Mouse (Mus musculus) liver, adult 2 months (tissue): ENCODE data around the gene Ubxn1. TPM values are rescaled to one million over a fixed set of nuclear protein-coding genes. Genes with fewer than 3 reads are reported as not detected.

ENCODE experiments used
- DNase-seq: peaks from one replicate; pipeline ENCODE4 v3.0.0-alpha.2; 2011; ENCODE audit warnings: low read depth, low spot score; ENCODE audit errors: extremely low read depth
- H3K27ac ChIP-seq: fragments of 200-500 bp; replicated peaks from 2 replicates; pipeline ENCODE4 v1.5.1; 2012; ENCODE audit warnings: low read depth, mild to moderate bottlenecking, control low read depth, inconsistent platforms, low read length; ENCODE audit not compliant: insufficient read depth
- H3K27me3 ChIP-seq: fragments of 200-500 bp; 2 replicates; pipeline ENCODE4 v1.6.1; 2012; ENCODE audit warnings: mild to moderate bottlenecking, moderate library complexity, low read length, inconsistent platforms; ENCODE audit not compliant: control insufficient read depth, insufficient read depth
- H3K36me3 ChIP-seq: fragments of 200-500 bp; 2 replicates; pipeline ENCODE4 v1.6.1; 2012; ENCODE audit warnings: low read length, inconsistent platforms; ENCODE audit not compliant: control insufficient read depth, insufficient read depth
- H3K4me1 ChIP-seq: fragments of 200-500 bp; 2 replicates; pipeline ENCODE4 v1.6.1; 2011; ENCODE audit warnings: low read length; ENCODE audit not compliant: control insufficient read depth, insufficient read depth
- H3K4me3 ChIP-seq: fragments of 200-500 bp; 2 replicates; pipeline ENCODE4 v1.5.1; 2011; ENCODE audit warnings: low read depth, mild to moderate bottlenecking, control low read depth, low read length, moderate library complexity; ENCODE audit not compliant: insufficient read depth
- H3K79me2 ChIP-seq: fragments of 200-500 bp; 2 replicates; pipeline ENCODE4 v1.6.1; 2012; ENCODE audit warnings: inconsistent platforms, mild to moderate bottlenecking, low read length, moderate library complexity; ENCODE audit not compliant: control insufficient read depth, insufficient read depth
- H3K9ac ChIP-seq: fragments of 200-500 bp; 2 replicates; pipeline ENCODE4 v1.6.1; 2012; ENCODE audit warnings: low read depth, mild to moderate bottlenecking, control low read depth, inconsistent platforms, low read length
- CTCF ChIP-seq: fragments of 200-500 bp; IDR thresholded peaks from 2 replicates; pipeline ENCODE4 v1.5.1; 2011; ENCODE audit warnings: low read depth, low read length, control low read depth
- POLR2A ChIP-seq: fragments of 200-500 bp; IDR thresholded peaks from 2 replicates; pipeline ENCODE4 v1.6.1; 2011; ENCODE audit warnings: low read length, control low read depth; ENCODE audit not compliant: insufficient read depth; ENCODE audit errors: extremely low read depth
- WGBS: fragments of 180-500 bp; shearing (Covaris S2); methylation state at CpG from one replicate; pipeline ENCODE4 v1.1.7; 2018; 5-methylcytosine and 5-hydroxymethylcytosine counted together
- polyA plus RNA-seq: library from polyadenylated mRNA; depleted of rRNA; stranded (reverse); fragments of >200 nt; gene quantifications from 2 replicates; pipeline ENCODE4 v1.2.3, GENCODE M21; 2012
- total RNA-seq: library from RNA; depleted of rRNA; stranded (reverse); fragments of >200 nt; gene quantifications from 2 replicates; pipeline ENCODE4 v1.2.3, GENCODE M21; 2014

Gene Ubxn1
- total and polyA plus RNA-seq, 2 experiments = 82.7 to 128 TPM

DNA sequence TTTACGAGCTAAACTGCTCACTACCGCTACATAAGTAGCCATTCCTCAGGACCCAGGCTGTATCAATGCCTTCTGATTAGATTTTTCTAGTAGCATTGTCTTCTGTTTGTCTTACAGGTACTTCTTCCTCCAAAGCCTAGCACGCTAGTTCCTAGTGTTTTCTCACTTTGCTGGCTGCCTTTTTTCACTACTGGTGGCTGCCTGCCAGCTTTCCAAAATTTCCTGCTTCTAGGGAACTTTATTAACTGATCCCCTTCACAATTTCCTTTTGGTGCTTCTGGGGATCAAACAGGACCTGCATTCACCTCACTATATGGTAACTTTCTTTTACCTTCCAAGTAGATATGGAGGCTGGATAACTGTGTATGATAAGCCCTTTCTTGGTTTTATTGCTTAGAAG, 27.8 kb downstream of the Ubxn1 start:
- Histone ChIP-seq H3K4me3 (peak overlapping the region; percentile 71; the same call in 1 of the 2 replicates), H3K36me3 (peaks cover 20% of the 10 kb centered on the region), H3K27ac (no peak overlapping the region), H3K79me2 (peaks cover 14% of the 10 kb centered on the region; the same call in 1 of the 2 replicates), H3K9ac (peak overlapping the region; percentile 34; the same call in 1 of the 2 replicates), H3K27me3 (no peaks in the 10 kb centered on the region), H3K4me1 (peaks cover 12% of the 10 kb centered on the region)
- WGBS = 16% methylated on average over 3 of the region's 3 CpGs
- peak; percentile 24 for DNase-seq
- TF ChIP-seq CTCF = no peak
- no peak for TF ChIP-seq POLR2A

DNA sequence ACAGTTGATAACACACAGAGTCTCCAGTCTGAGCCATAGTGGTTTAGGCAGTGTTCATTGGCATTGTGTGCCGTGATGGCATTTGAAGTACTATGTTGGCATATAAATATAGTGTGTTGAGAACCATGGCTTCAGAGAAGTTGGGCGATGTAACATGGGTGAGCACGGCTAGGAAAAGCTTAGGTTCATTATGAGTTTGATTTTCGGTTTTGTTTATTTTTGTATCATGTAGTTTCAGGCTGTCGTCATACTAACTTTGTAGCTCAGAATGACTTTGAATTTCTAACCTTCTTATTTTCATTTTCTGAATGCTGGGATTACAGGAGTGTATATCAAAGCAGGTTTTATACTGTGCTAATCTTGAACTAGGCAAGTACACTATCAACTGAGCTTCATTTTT, 32.1 kb downstream of the Ubxn1 start:
- Histone ChIP-seq H3K27ac (no peak overlapping the region), H3K79me2 (peaks cover 3% of the 10 kb centered on the region; the same call in 1 of the 2 replicates), H3K4me1 (peaks cover 6% of the 10 kb centered on the region), H3K9ac (no peak overlapping the region), H3K27me3 (no peaks in the 10 kb centered on the region), H3K4me3 (no peak overlapping the region), H3K36me3 (peaks cover 57% of the 10 kb centered on the region)
- TF ChIP-seq POLR2A (no peak), CTCF (no peak)
- 94% methylated on average over 5 of the region's 5 CpGs for WGBS
- DNase-seq = no peak

DNA sequence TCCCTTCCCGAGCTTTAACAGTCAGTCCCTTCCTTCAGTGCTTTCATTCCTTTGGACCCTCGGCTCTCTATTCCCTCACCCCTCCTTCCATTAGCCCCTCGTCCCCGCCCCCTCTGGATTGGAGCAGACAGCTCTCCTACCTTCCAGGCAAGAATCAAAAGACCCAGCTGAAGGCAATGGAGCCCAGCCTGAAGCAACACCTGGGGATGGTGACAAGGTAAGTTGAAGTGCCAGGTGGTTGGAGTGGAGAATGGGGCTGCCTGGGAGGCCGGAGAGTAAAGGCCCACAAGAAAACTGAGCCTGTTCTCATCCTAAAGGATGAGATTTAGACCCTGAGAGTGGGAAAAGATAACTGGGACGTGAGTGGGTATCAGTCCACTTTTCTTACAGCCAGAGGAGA, 37.2 kb downstream of the Ubxn1 start:
- WGBS = 92% methylated on average over 6 of the region's 6 CpGs
- H3K79me2 ChIP-seq = no peaks in the 10 kb centered on the region
- no peak overlapping the region for H3K4me3 ChIP-seq
- H3K27ac ChIP-seq = no peak overlapping the region
- H3K36me3 ChIP-seq = peaks cover 90% of the 10 kb centered on the region
- no peak for TF ChIP-seq POLR2A
- no peak for TF ChIP-seq CTCF
- DNase-seq = no peak
- no peaks in the 10 kb centered on the region for H3K27me3 ChIP-seq
- H3K4me1 ChIP-seq = no peaks in the 10 kb centered on the region
- no peak overlapping the region for H3K9ac ChIP-seq

DNA sequence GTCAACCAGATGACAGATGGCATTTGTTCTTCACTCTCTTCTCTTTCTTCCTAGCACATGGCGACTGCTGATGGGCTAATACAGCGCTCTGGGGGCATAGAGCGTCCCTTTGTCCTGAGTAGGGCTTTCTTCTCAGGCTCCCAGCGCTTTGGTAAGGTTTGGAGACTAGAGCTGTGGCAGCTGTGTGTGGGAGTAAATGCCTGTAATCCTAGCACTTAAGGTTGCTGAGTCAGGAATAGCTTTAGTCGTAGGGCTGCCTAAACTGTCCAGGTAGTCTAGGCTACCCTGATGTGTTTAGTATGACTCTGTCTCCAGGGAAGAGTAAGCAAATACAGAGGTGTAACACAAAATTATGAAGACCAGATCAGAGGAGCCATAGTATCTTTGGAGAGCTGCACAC, 40.5 kb downstream of the Ubxn1 start:
- H3K79me2 ChIP-seq = no peaks in the 10 kb centered on the region
- no peak overlapping the region for H3K27ac ChIP-seq
- no peak overlapping the region for H3K9ac ChIP-seq
- no peaks in the 10 kb centered on the region for H3K4me1 ChIP-seq
- no peak for DNase-seq
- 95% methylated on average over 5 of the region's 5 CpGs for WGBS
- peaks cover 92% of the 10 kb centered on the region for H3K36me3 ChIP-seq
- no peaks in the 10 kb centered on the region for H3K27me3 ChIP-seq
- H3K4me3 ChIP-seq = no peak overlapping the region
- TF ChIP-seq POLR2A = no peak
- TF ChIP-seq CTCF = no peak

DNA sequence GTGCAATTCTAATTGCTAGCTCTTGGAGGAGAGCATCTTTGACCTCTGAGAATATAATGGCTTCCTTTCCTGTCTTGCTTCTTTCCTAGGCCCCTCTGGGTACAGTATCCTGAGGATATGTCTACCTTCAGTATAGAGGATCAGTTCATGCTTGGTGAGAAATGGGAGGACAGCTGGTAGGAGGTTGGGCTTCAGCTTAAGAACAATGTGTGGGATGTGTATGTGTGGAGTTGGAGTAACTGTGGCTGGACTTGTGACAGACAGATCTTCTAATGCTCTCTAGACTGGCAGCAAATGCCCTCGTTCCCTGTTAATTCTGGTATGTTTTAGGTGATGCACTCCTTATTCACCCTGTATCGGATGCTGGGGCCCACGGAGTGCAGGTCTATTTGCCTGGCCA, 42.9 kb downstream of the Ubxn1 start:
- Histone ChIP-seq H3K27ac (no peak overlapping the region), H3K4me3 (no peak overlapping the region), H3K27me3 (no peaks in the 10 kb centered on the region), H3K9ac (no peak overlapping the region), H3K36me3 (peaks cover 74% of the 10 kb centered on the region), H3K4me1 (no peaks in the 10 kb centered on the region), H3K79me2 (no peaks in the 10 kb centered on the region)
- WGBS = 95% methylated on average over 3 of the region's 3 CpGs
- TF ChIP-seq POLR2A (no peak), CTCF (no peak)
- DNase-seq = no peak

DNA sequence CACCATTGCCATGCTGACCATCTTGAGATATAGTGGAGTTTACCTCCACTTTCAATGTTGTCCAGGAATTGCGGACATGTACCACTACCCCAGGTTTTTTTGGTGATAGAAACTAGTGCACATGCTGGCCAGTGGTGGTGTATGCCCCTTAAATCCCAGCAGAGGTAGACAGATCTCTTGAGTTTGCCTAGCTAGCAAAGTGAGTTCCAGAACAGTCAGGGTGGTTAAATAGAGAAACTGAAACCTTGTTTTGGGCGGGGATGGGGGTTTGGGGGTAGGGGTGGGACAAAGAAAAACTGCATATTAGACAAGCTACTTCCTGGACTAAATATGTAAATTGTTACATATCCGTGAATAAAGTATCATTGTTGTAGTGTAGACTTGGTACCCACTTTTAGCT, 47.7 kb downstream of the Ubxn1 start:
- no peak for DNase-seq
- Histone ChIP-seq H3K27ac (no peak overlapping the region), H3K36me3 (peaks cover 28% of the 10 kb centered on the region), H3K9ac (no peak overlapping the region), H3K4me1 (peaks cover 4% of the 10 kb centered on the region; the same call in 1 of the 2 replicates), H3K4me3 (no peak overlapping the region), H3K79me2 (peaks cover 4% of the 10 kb centered on the region; the same call in 1 of the 2 replicates), H3K27me3 (no peaks in the 10 kb centered on the region)
- no peak for TF ChIP-seq POLR2A
- TF ChIP-seq CTCF = no peak
- 91% methylated on average over 3 of the region's 3 CpGs for WGBS
